Mouse (Mus musculus): Measurements from ENCODE around the gene Fam186a. TPM values are rescaled to one million over a fixed set of nuclear protein-coding genes. Genes with fewer than 3 reads are reported as not detected.
"Not testable (repeated sequence)": the region's sequence is repeated elsewhere in the genome, so short reads cannot be mapped to it uniquely, and the experiment has no call there.

Fam186a gene
- not detected in 2 replicates for polyA plus RNA-seq (2015; fragmentation: Nextera tagmentation; extraction: Ambion mirVana)

GRCm38 (mm10) chr15:99966961-99967360, at the start of gene Fam186a:
Gene Fam186a (minus strand): TSS chr15:99967061.
- Histone ChIP-seq H3K9me3 (replicated peaks) (no peaks in the 10 kb centered on the region), H3K4me1 (replicated peaks) (peaks cover 19% of the 10 kb centered on the region), H3K27me3 (no peaks in the 10 kb centered on the region), H3K9ac (no peak within 1 kb of the TSS), H3K36me3 (replicated peaks) (no peaks in the 10 kb centered on the region), H3K4me2 (no peak within 1 kb of the TSS), H3K27ac (replicated peaks) (no peak within 1 kb of the TSS), H3K4me3 (replicated peaks) (no peak within 1 kb of the TSS)
- ATAC-seq (ENCODE audit: insufficient read depth) = no peak
- WGBS (ENCODE audit: insufficient replicate concordance) = 58% methylated on average over 4 of the region's 4 CpGs

GRCm38 (mm10) chr15:100006180-100006579, 39.3 kb upstream of the Fam186a start:
- H3K4me3 ChIP-seq (replicated peaks) = no peak overlapping the region
- no peaks in the 10 kb centered on the region for H3K4me1 ChIP-seq (replicated peaks)
- H3K9ac ChIP-seq = no peak overlapping the region
- peaks cover 89% of the 10 kb centered on the region for H3K36me3 ChIP-seq (replicated peaks)
- ATAC-seq (ENCODE audit: insufficient read depth) = no peak
- H3K27ac ChIP-seq (replicated peaks) = no peak overlapping the region
- H3K27me3 ChIP-seq = no peaks in the 10 kb centered on the region
- H3K4me2 ChIP-seq = no peak overlapping the region
- no peaks in the 10 kb centered on the region for H3K9me3 ChIP-seq (replicated peaks)

GRCm38 (mm10) chr15:100004677-100005273, 37.9 kb upstream of the Fam186a start:
- Histone ChIP-seq H3K4me2 (no peak overlapping the region), H3K9me3 (replicated peaks) (no peaks in the 10 kb centered on the region), H3K4me3 (replicated peaks) (no peak overlapping the region), H3K4me1 (replicated peaks) (no peaks in the 10 kb centered on the region), H3K27me3 (no peaks in the 10 kb centered on the region), H3K36me3 (replicated peaks) (peaks cover 79% of the 10 kb centered on the region), H3K9ac (no peak overlapping the region), H3K27ac (replicated peaks) (no peak overlapping the region)
- ATAC-seq (ENCODE audit: insufficient read depth) = no peak
- 61% methylated on average over 7 of the region's 7 CpGs for WGBS (ENCODE audit: insufficient replicate concordance)

- H3K4me3 ChIP-seq (replicated peaks) = no peak overlapping the region
- H3K9ac ChIP-seq = no peak overlapping the region
- no peak for ATAC-seq (ENCODE audit: insufficient read depth)
- H3K4me1 ChIP-seq (replicated peaks) = no peaks in the 10 kb centered on the region
- H3K27me3 ChIP-seq = no peaks in the 10 kb centered on the region
- peaks cover 52% of the 10 kb centered on the region for H3K36me3 ChIP-seq (replicated peaks)
- no peaks in the 10 kb centered on the region for H3K9me3 ChIP-seq (replicated peaks)
- WGBS (ENCODE audit: insufficient replicate concordance) = 85% methylated on average over 1 of the region's 1 CpGs
- no peak overlapping the region for H3K4me2 ChIP-seq
- no peak overlapping the region for H3K27ac ChIP-seq (replicated peaks)
Measured at GRCm38 (mm10) chr15:99999390-99999789, 32.5 kb upstream of the Fam186a start.

GRCm38 (mm10) chr15:99997114-99997804, 30.4 kb upstream of the Fam186a start:
- Histone ChIP-seq H3K4me2 (no peak overlapping the region), H3K36me3 (replicated peaks) (peaks cover 38% of the 10 kb centered on the region), H3K9me3 (replicated peaks) (no peaks in the 10 kb centered on the region), H3K4me1 (replicated peaks) (no peaks in the 10 kb centered on the region), H3K4me3 (replicated peaks) (no peak overlapping the region), H3K27me3 (no peaks in the 10 kb centered on the region), H3K27ac (replicated peaks) (no peak overlapping the region), H3K9ac (no peak overlapping the region)
- ATAC-seq (ENCODE audit: insufficient read depth) = no peak
- WGBS (ENCODE audit: insufficient replicate concordance) = 80% methylated on average over 6 of the region's 6 CpGs

GRCm38 (mm10) chr15:99993100-99993499, 26.2 kb upstream of the Fam186a start:
- no peak overlapping the region for H3K4me3 ChIP-seq (replicated peaks)
- no peak for ATAC-seq (ENCODE audit: insufficient read depth)
- 93% methylated on average over 1 of the region's 1 CpGs for WGBS (ENCODE audit: insufficient replicate concordance)
- H3K9ac ChIP-seq = no peak overlapping the region
- no peaks in the 10 kb centered on the region for H3K9me3 ChIP-seq (replicated peaks)
- no peaks in the 10 kb centered on the region for H3K27me3 ChIP-seq
- H3K4me2 ChIP-seq = no peak overlapping the region
- H3K27ac ChIP-seq (replicated peaks) = no peak overlapping the region
- H3K4me1 ChIP-seq (replicated peaks) = no peaks in the 10 kb centered on the region
- H3K36me3 ChIP-seq (replicated peaks) = peaks cover 50% of the 10 kb centered on the region

GRCm38 (mm10) chr15:99979715-99980114, 12.9 kb upstream of the Fam186a start:
- ATAC-seq (ENCODE audit: insufficient read depth) = no peak

GRCm38 (mm10) chr15:99979266-99979665, 12.4 kb upstream of the Fam186a start:
- Histone ChIP-seq H3K27me3 (no peaks in the 10 kb centered on the region), H3K4me1 (replicated peaks) (peaks cover 22% of the 10 kb centered on the region), H3K4me2 (no peak overlapping the region), H3K36me3 (replicated peaks) (no peaks in the 10 kb centered on the region), H3K9me3 (replicated peaks) (no peaks in the 10 kb centered on the region), H3K9ac (no peak overlapping the region), H3K27ac (replicated peaks) (no peak overlapping the region), H3K4me3 (replicated peaks) (no peak overlapping the region)
- no peak for ATAC-seq (ENCODE audit: insufficient read depth)
- WGBS (ENCODE audit: insufficient replicate concordance) = 60% methylated on average over 1 of the region's 1 CpGs

More at GRCm38 (mm10) chr15:99979715-99980114, 12.9 kb upstream of the Fam186a start:
- H3K4me3 ChIP-seq (replicated peaks) = no peak overlapping the region
- H3K9ac ChIP-seq = no peak overlapping the region
- H3K9me3 ChIP-seq (replicated peaks) = no peaks in the 10 kb centered on the region
- WGBS (ENCODE audit: insufficient replicate concordance) = 74% methylated on average over 2 of the region's 2 CpGs
- no peak overlapping the region for H3K4me2 ChIP-seq
- no peaks in the 10 kb centered on the region for H3K36me3 ChIP-seq (replicated peaks)
- H3K27me3 ChIP-seq = no peaks in the 10 kb centered on the region
- peaks cover 18% of the 10 kb centered on the region; the same call in 1 of the 2 replicates for H3K4me1 ChIP-seq (replicated peaks)
- no peak overlapping the region for H3K27ac ChIP-seq (replicated peaks)

GRCm38 (mm10) chr15:99976121-99976520, 9.3 kb upstream of the Fam186a start:
- H3K9ac ChIP-seq; H3K27me3 ChIP-seq; H3K4me3 ChIP-seq (replicated peaks); H3K36me3 ChIP-seq (replicated peaks); H3K27ac ChIP-seq (replicated peaks); H3K9me3 ChIP-seq (replicated peaks); H3K4me2 ChIP-seq; ATAC-seq (ENCODE audit: insufficient read depth): not testable (repeated sequence)
- peaks cover 33% of the 10 kb centered on the region for H3K4me1 ChIP-seq (replicated peaks)
- WGBS (ENCODE audit: insufficient replicate concordance) = 67% methylated on average over 2 of the region's 2 CpGs

- Histone ChIP-seq H3K36me3 (replicated peaks) (no peaks in the 10 kb centered on the region), H3K4me2 (peak overlapping the region; percentile 83), H3K4me3 (replicated peaks) (peak overlapping the region; percentile 99), H3K9ac (no peak overlapping the region), H3K9me3 (replicated peaks) (no peaks in the 10 kb centered on the region), H3K4me1 (replicated peaks) (peaks cover 38% of the 10 kb centered on the region), H3K27me3 (no peaks in the 10 kb centered on the region), H3K27ac (replicated peaks) (no peak overlapping the region)
- whole genome bisulfite sequencing (ENCODE audit: insufficient replicate concordance) = 38% methylated on average over 2 of the region's 2 CpGs
- no peak for ATAC-seq (ENCODE audit: insufficient read depth)
Measured at GRCm38 (mm10) chr15:99974476-99975220, 7.8 kb upstream of the Fam186a start.

Data from liver, embryonic 15.5 days (tissue).